Mouse (Mus musculus): ENCODE data around the gene Rab34. TPM values are rescaled to one million over a fixed set of nuclear protein-coding genes. Genes with fewer than 3 reads are reported as not detected.

Gene Rab34
- polyA plus RNA-seq, 1 experiment from 2014 or later = 55.7 TPM

- Histone ChIP-seq H3K9me3 (replicated peaks; ENCODE audit: control insufficient read depth, low read length, poor library complexity, severe bottlenecking) (no peaks in the 10 kb centered on the region), H3K4me1 (ENCODE audit: control insufficient read depth, insufficient read depth, low read length) (no peaks in the 10 kb centered on the region), H3K27me3 (ENCODE audit: control insufficient read depth, insufficient read depth, low read depth, low read length) (no peaks in the 10 kb centered on the region), H3K4me3 (ENCODE audit: low read depth, low read length) (no peak overlapping the region), H3K4me2 (ENCODE audit: low read length) (no peak overlapping the region), H3K36me3 (ENCODE audit: control insufficient read depth, insufficient read depth, low read length) (peaks cover 63% of the 10 kb centered on the region), H3K27ac (ENCODE audit: low read length) (no peak overlapping the region), H3K9ac (ENCODE audit: low read depth, low read length) (no peak overlapping the region)
- ATAC-seq = no peak
- 94% methylated on average over 14 of the region's 14 CpGs for WGBS
Measured at GRCm38 (mm10) chr11:78213086-78213817, 25.0 kb downstream of the Rab34 start.

DNA sequence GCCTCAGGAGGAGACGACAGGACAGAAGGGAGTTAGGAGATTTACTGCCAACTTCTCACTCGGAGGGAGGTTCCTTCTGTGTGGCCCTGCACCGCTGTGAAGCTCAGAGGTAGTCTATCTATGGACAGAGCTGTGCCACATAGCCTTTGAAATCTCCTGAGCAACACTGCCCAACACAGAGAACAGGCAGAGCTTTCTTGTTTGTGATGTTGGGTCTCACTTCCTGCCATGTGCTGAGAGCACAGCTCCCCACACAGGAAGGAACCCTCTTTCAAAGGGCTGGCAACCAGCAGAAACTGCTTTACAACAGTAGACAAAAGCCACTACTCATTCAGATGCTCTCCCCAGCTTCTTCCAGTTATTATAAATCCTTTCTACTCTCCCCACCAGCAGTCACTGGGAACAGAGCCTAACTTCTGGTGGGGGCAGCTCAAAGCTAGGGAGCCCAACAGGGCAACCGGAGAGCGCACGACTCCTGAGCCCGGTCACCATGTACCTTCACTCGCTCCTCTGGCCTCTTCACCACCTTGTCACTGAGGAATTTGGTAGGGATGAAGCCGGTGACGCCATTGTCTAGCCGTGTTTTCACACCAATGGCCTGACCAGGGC is 27.6 kb downstream of the Rab34 start:
- 88% methylated on average over 11 of the region's 11 CpGs for WGBS
- Histone ChIP-seq H3K9me3 (replicated peaks; ENCODE audit: control insufficient read depth, low read length, poor library complexity, severe bottlenecking) (no peaks in the 10 kb centered on the region), H3K4me1 (ENCODE audit: control insufficient read depth, insufficient read depth, low read length) (no peaks in the 10 kb centered on the region), H3K4me2 (ENCODE audit: low read length) (no peak overlapping the region), H3K36me3 (ENCODE audit: control insufficient read depth, insufficient read depth, low read length) (peaks cover 69% of the 10 kb centered on the region), H3K27ac (ENCODE audit: low read length) (peak overlapping the region; percentile 11; the same call in 1 of the 2 replicates), H3K4me3 (ENCODE audit: low read depth, low read length) (no peak overlapping the region), H3K27me3 (ENCODE audit: control insufficient read depth, insufficient read depth, low read depth, low read length) (no peaks in the 10 kb centered on the region), H3K9ac (ENCODE audit: low read depth, low read length) (no peak overlapping the region)
- ATAC-seq = peak; percentile 45; the same call in 1 of the 2 replicates

GRCm38 (mm10) chr11:78223586-78223985 is 35.4 kb downstream of the Rab34 start:
- no peak overlapping the region for H3K4me2 ChIP-seq (ENCODE audit: low read length)
- 95% methylated on average over 4 of the region's 4 CpGs for WGBS
- no peaks in the 10 kb centered on the region for H3K9me3 ChIP-seq (replicated peaks; ENCODE audit: control insufficient read depth, low read length, poor library complexity, severe bottlenecking)
- no peak overlapping the region for H3K27ac ChIP-seq (ENCODE audit: low read length)
- H3K36me3 ChIP-seq (ENCODE audit: control insufficient read depth, insufficient read depth, low read length) = peaks cover 69% of the 10 kb centered on the region
- H3K4me1 ChIP-seq (ENCODE audit: control insufficient read depth, insufficient read depth, low read length) = no peaks in the 10 kb centered on the region
- no peak overlapping the region for H3K4me3 ChIP-seq (ENCODE audit: low read depth, low read length)
- ATAC-seq = no peak
- H3K9ac ChIP-seq (ENCODE audit: low read depth, low read length) = no peak overlapping the region
- no peaks in the 10 kb centered on the region for H3K27me3 ChIP-seq (ENCODE audit: control insufficient read depth, insufficient read depth, low read depth, low read length)

- WGBS = 95% methylated on average over 6 of the region's 6 CpGs
Measured at GRCm38 (mm10) chr11:78231518-78231917, 43.3 kb downstream of the Rab34 start.

DNA sequence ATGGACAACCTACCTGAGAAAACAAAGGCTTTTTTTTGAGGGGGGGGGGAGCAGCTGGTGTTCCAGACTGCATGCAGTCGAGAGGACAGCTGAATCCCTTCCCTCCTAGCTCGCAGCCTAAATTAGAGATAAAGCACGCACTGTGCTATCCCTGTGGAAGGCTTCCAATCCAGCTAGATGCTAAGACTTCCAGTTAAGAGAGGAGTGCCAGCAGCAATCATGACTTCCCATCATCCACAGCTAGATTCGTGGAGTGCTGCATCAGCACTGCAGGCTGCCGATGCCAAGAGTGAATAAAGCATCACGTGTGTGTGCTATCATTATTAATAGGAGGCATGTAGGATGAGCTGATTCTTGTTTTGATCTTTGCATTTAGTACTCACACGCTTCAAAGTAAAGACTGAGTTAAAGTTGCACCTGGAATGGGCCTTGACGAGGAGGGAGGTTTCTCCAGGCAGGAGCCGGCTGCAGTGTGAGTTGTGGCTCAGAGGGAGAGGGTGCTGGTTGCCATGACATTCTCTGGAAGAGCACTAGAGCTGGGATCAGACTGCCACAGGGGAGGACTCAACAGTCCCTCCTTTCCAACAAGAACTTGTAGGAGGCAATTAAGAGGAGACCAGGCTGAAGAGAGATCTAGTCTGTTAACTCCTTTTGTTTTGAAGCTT is 52.1 kb downstream of the Rab34 start:
- ATAC-seq = no peak
- 89% methylated on average over 9 of the region's 9 CpGs for WGBS

More at GRCm38 (mm10) chr11:78231518-78231917, 43.3 kb downstream of the Rab34 start:
- Histone ChIP-seq H3K4me3 (ENCODE audit: low read depth, low read length) (no peak overlapping the region), H3K27ac (ENCODE audit: low read length) (no peak overlapping the region), H3K27me3 (ENCODE audit: control insufficient read depth, insufficient read depth, low read depth, low read length) (no peaks in the 10 kb centered on the region), H3K36me3 (ENCODE audit: control insufficient read depth, insufficient read depth, low read length) (peaks cover 51% of the 10 kb centered on the region), H3K9me3 (replicated peaks; ENCODE audit: control insufficient read depth, low read length, poor library complexity, severe bottlenecking) (no peaks in the 10 kb centered on the region), H3K9ac (ENCODE audit: low read depth, low read length) (no peak overlapping the region), H3K4me2 (ENCODE audit: low read length) (no peak overlapping the region), H3K4me1 (ENCODE audit: control insufficient read depth, insufficient read depth, low read length) (no peaks in the 10 kb centered on the region)
- ATAC-seq = no peak

More for the DNA sequence above, 52.1 kb downstream of the Rab34 start:
- Histone ChIP-seq H3K27me3 (ENCODE audit: control insufficient read depth, insufficient read depth, low read depth, low read length) (no peaks in the 10 kb centered on the region), H3K9me3 (replicated peaks; ENCODE audit: control insufficient read depth, low read length, poor library complexity, severe bottlenecking) (no peaks in the 10 kb centered on the region), H3K9ac (ENCODE audit: low read depth, low read length) (no peak overlapping the region), H3K36me3 (ENCODE audit: control insufficient read depth, insufficient read depth, low read length) (no peaks in the 10 kb centered on the region), H3K4me2 (ENCODE audit: low read length) (no peak overlapping the region), H3K4me1 (ENCODE audit: control insufficient read depth, insufficient read depth, low read length) (peaks cover 21% of the 10 kb centered on the region), H3K4me3 (ENCODE audit: low read depth, low read length) (no peak overlapping the region), H3K27ac (ENCODE audit: low read length) (no peak overlapping the region)

Small RNAs within 50 kb of the gene (microRNA-seq; reads per million reads assigned to microRNA genes)
- gene Mir7653 = 0.52 reads per million

Other genes with a start within 250 kb of the Rab34 start
- gene Phf12, start 205.7 kb upstream of the Rab34 start, polyA plus RNA-seq (2015; fragmentation: Nextera tagmentation; extraction: Ambion mirVana) = 11.8 and 17.8 TPM in 2 replicates
- gene Dhrs13, start 156.2 kb upstream of the Rab34 start, polyA plus RNA-seq (2015; fragmentation: Nextera tagmentation; extraction: Ambion mirVana) = 50.5 and 53.3 TPM in 2 replicates
- 71.7 and 83.4 TPM in 2 replicates for gene Flot2, start 150.5 kb upstream of the Rab34 start, polyA plus RNA-seq (2015; fragmentation: Nextera tagmentation; extraction: Ambion mirVana)
- gene Eral1, start 108.0 kb upstream of the Rab34 start, polyA plus RNA-seq (2015; fragmentation: Nextera tagmentation; extraction: Ambion mirVana) = 32.8 and 33.3 TPM in 2 replicates
- 27.7 and 28.7 TPM in 2 replicates for gene Fam222b, start 93.8 kb upstream of the Rab34 start, polyA plus RNA-seq (2015; fragmentation: Nextera tagmentation; extraction: Ambion mirVana)
- gene Traf4, start 22.8 kb upstream of the Rab34 start, polyA plus RNA-seq (2015; fragmentation: Nextera tagmentation; extraction: Ambion mirVana) = 83.8 and 93.2 TPM in 2 replicates
- gene Nek8, start 11.8 kb upstream of the Rab34 start, polyA plus RNA-seq (2015; fragmentation: Nextera tagmentation; extraction: Ambion mirVana) = 4.8 and 6.6 TPM in 2 replicates
- gene Tlcd1, start 11.7 kb upstream of the Rab34 start, polyA plus RNA-seq (2015; fragmentation: Nextera tagmentation; extraction: Ambion mirVana) = 7.4 and 10.1 TPM in 2 replicates
- 698 and 713 TPM in 2 replicates for gene Rpl23a, start 4.8 kb upstream of the Rab34 start, polyA plus RNA-seq (2015; fragmentation: Nextera tagmentation; extraction: Ambion mirVana)
- gene Proca1, start 5.0 kb downstream of the Rab34 start, polyA plus RNA-seq (2015; fragmentation: Nextera tagmentation; extraction: Ambion mirVana) = 2.3 and 2.6 TPM in 2 replicates
- gene Sdf2, start 57.3 kb downstream of the Rab34 start, polyA plus RNA-seq (2015; fragmentation: Nextera tagmentation; extraction: Ambion mirVana) = 89.6 and 92.8 TPM in 2 replicates
- 27.5 and 30.7 TPM in 2 replicates for gene Supt6, start 57.6 kb downstream of the Rab34 start, polyA plus RNA-seq (2015; fragmentation: Nextera tagmentation; extraction: Ambion mirVana)
- 50.1 and 58.7 TPM in 2 replicates for gene 2610507B11Rik, start 73.3 kb downstream of the Rab34 start, polyA plus RNA-seq (2015; fragmentation: Nextera tagmentation; extraction: Ambion mirVana)
- 0.15 and 0.25 TPM in 2 replicates for gene BC030499, start 102.4 kb downstream of the Rab34 start, polyA plus RNA-seq (2015; fragmentation: Nextera tagmentation; extraction: Ambion mirVana)
- gene Spag5, start 113.1 kb downstream of the Rab34 start, polyA plus RNA-seq (2015; fragmentation: Nextera tagmentation; extraction: Ambion mirVana) = 4.2 and 6.5 TPM in 2 replicates
- 87.2 and 154 TPM in 2 replicates for gene Aldoc, start 134.5 kb downstream of the Rab34 start, polyA plus RNA-seq (2015; fragmentation: Nextera tagmentation; extraction: Ambion mirVana)
- 70.7 and 79.0 TPM in 2 replicates for gene Pigs, start 140.0 kb downstream of the Rab34 start, polyA plus RNA-seq (2015; fragmentation: Nextera tagmentation; extraction: Ambion mirVana)
- gene Unc119, start 155.1 kb downstream of the Rab34 start, polyA plus RNA-seq (2015; fragmentation: Nextera tagmentation; extraction: Ambion mirVana) = 77.2 and 81.8 TPM in 2 replicates
- not detected in 2 replicates for gene Foxn1, start 198.1 kb downstream of the Rab34 start, polyA plus RNA-seq (2015; fragmentation: Nextera tagmentation; extraction: Ambion mirVana)
- not detected in 2 replicates for gene Slc13a2, start 233.8 kb downstream of the Rab34 start, polyA plus RNA-seq (2015; fragmentation: Nextera tagmentation; extraction: Ambion mirVana)